Mouse (Mus musculus) common myeloid progenitor, adult 5-6 weeks (primary cell): ENCODE measurements at regions not wholly inside any gene's neighbourhood (a gene's known extent, or its start where the extent isn't known, plus 50 kb on each side); places are given as distances from the start of the nearest gene placed in this dataset.

Experiments used
- ATAC-seq: replicated peaks from 2 replicates; pipeline ENCODE4 v1.8.0; 2016; ENCODE audit warnings: low read depth, mild to moderate bottlenecking, moderate TSS enrichment, inconsistent platforms; ENCODE audit not compliant: poor library complexity, severe bottlenecking

DNA sequence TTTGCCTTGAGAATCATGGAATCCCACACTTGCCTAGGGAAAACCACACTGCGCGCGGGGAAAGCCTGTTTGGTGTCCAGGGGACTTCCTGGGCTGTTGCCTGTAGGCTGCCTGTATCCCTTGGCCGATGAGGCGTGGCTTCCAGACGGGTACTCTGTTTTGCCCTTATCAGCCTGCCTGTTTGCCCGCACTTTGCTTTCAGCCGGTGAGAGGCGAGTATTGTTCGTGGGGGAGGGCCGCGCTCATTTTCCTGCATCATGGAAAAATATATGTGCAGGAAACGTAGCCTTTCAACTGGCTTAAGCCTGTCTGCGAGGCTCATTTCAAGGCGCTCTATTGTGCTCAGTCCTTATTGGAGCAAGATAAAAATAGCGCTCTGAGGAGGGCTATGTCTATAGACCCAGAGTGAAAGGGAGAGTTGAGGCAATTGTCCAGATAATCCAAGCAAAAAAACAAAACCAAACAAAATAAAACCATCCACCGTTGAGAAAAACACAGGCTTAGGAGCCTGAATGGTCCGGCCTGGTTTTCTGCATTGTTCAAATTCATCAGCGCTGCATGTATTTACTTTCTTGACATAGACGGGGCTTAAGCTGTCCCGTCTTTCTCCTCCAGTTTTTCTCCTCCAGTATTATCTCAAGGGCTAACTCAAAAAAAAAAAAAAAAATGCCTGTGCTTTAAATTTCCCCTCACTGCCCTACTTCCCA, 67.9 kb downstream of the Klf5 start:
- 0 out of 2 replicates have a peak, but pooled peaks have one; percentile 32 for ATAC-seq

DNA sequence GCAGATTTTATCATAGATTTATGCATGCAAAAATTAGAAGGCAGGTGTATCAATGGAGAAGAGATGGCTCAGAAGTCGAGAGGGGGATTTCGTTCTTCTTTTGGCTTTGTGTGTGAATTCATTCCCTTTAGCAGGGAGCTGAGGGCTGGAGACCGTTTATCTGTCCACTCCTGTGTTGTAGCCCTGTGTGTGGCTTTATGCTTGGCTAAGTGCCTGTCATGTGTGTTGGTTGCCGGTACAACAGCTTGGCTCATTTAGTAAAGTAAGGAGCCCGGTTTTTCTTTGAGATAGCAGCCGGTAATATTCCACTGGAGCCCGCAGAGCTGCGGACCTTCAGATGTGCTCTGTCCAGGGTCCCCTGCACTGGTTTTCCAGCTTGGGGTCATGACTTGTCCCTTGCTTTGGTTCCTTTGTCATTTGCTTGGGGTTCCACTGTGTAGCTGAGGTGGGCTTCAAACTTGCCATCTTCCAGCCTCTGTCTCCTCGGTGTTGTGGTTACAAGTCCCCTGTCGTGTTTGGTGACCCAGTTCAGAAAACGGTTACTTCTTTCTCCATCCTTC, 68.6 kb downstream of the Klf5 start:
- no peak for ATAC-seq

DNA sequence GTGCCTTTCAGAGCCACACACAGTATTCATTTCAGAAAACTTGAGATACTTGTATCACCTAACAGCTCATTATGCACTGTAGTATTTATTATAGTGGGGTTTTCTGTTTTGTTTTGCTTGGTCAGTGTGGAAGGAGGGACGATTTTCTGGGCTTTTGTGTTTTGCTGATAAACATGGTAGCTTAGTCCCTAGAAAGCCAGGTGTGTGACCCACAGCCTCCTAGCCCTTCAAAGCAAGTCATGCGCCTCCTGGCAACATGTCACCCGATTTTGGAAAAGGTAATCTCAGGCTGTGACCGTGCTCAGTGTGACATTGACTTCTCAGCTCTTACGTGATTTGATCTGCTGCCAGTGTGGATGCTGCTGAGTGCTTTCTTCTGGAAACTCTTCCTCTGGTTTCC, 70.9 kb downstream of the Klf5 start:
- no peak for ATAC-seq

DNA sequence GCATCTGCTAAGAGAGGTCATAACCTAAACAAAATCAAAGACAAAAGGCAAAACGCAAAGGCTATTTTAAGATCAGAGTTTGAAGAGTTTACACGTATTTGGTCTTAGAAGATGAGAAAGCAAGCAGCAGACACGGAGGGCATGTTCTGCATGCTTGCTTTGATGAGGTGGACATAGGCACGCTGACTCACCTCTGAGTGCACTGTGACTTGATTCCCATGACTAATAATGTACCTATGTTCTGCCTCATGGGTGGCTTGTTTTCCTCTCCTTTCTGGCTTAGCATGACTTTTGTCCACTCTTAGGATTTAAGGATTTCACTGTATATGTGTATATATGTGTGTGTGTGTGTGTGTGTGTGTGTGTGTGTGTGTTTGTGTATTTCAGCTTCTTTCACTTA, 75.2 kb downstream of the Klf5 start:
- no peak for ATAC-seq

DNA sequence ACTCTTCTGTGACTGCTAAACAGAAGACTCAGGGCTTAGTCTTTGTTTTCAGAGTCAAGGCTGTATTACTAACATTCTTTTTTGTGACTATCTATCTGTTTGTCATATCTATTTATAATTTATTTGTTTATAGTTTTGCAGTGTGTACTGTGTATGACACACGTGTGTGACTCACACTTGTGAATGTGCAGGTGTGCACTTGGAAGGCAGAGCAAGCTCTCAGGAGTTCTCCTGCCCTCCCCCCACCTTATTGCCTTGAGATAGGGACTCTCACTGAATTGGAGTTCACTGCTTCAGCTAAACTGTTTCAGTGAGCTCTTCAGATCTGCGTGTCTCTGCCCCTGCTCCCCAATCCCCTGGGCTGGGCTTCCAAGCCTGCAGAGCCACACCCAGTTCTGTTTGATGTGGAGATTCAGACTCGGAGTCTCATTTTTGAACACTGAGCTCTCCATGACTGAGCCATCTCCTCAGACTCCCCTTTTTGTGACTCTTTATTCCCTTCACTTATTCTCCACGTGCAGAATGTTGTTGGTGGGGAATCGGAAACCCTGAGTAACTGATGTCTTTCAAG, 76.6 kb downstream of the Klf5 start:
- no peak for ATAC-seq

DNA sequence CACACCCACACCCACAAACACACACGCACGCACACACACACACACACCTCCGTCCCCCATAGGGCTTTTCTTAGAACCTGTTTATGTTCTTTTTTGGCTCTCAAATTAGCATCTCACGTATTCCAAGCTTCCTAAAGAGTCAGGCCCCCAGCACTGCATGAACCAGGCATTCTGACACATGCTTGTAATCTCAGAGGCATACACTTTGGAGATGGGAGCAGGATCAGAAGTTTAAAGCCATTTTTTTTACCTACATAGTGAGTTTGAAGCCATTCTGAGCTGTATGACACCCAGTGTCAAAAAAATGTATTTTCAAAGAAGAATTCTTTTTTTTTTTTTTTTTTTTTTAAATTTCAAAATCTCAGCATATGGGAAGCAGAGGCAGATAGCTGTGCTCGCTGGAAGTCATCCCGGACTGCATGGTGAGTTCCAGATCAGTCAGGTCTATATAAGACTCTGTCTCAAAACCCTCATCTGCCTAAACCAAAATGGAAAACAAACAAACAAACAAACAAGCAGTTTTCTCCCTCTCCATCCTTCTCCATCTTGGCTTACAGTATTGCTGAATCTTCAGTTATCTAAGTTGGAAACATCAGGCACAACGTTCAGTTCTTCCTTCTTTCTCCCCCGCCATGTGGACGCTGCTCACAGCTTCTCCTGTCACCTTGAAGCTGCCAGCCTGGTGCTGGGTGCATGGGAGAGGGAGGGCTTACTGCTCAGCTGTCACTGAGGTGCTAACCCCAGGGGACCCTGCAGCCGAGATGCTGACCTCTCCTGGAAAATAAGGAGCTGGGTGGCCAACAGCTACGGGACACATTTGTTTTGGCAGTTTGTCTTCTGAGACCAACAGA, 78.4 kb downstream of the Klf5 start:
- ATAC-seq, result no peak

DNA sequence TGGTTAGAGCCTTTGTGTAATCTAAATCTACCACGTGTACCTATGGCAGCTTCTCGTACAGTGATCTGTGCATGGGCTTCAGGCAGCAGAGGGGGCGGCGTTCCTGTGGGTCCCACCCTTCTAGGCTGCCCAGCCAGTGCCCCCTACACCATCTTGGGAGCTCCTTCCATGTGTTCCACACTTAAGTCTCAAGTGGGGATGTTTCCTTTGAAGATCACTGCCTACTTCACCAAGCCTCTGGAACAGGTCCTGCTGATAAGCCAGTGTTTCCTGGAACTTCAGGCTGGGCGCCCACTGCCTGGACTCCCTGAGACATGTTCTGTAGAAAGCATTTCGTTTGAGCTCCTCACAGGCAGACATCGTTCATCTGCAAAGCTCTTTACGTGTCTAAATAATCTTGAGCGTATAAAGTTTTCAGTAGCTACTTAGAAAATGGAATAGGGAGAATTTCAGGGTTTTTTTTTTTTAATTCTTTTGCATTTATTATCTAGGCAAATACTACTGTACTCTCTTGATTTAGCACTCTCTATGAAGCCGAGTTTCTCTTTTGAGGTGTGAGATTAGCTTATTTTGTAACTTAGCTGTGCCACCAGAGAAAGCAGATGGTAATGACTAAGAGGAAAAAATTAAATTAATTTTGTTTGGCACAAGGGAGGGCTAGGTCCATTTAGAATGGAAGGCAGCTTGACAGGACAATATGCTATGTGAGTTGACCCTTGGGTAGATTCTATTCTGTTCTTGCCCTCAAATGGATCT, 82.9 kb downstream of the Klf5 start:
- ATAC-seq, result no peak

DNA sequence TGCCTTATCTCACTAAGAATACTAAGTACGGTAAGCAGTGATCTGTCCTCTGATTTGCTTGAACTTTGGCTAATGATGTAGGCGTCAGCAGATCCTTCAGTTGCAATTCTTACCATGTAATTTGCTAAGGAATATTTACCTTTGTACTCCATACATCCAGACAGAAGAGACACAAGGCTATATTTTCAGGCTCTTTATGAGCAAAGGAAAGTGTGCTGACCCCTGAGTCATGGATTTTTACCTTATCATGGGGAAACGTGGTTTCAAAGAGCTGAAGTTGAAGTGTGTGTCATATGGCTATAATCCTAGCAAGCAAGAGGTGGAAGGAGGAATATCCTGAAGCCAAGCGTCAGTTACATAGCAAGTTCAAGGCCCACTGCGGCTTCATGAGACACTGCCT, 83.6 kb downstream of the Klf5 start:
- no peak for ATAC-seq

DNA sequence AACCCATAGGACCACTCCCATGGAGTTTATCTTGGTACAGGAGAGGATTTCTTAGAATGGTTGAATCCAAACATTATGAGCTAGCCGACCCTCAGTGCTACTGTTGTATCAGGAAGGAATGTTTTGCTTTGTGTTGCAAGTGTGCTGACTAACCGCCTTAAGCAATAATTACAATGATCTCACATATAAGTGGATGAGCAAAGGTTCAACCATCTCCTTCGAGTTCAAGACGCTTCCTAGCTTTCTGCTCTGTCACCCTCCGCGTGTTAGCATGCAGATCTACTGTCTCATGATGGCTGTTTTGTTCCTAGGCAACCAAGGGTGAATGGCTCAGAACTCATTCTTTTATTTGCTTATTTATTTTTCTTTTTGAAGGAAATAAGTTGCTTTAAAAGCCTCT, 84.7 kb downstream of the Klf5 start:
- no peak for ATAC-seq

DNA sequence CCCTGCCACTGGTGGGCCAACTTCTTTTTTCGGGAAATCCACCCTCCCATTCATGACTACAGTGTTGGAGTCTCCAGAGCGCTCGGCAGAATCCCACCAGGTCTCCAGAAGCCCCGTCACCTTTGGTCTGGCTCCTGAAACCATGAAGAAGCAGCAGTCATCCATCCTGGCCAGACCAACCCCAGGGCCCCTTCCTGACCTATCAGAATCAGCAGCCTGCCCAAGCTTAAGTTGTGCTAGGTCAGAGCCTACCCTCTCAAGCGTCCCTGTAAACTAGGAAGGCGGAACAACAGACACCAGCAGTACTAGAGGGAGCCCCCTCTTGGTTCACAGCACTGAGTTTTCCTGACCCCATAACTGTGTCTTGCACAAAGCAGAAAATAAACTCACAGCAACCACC, 89.1 kb downstream of the Klf5 start:
- ATAC-seq, result no peak

DNA sequence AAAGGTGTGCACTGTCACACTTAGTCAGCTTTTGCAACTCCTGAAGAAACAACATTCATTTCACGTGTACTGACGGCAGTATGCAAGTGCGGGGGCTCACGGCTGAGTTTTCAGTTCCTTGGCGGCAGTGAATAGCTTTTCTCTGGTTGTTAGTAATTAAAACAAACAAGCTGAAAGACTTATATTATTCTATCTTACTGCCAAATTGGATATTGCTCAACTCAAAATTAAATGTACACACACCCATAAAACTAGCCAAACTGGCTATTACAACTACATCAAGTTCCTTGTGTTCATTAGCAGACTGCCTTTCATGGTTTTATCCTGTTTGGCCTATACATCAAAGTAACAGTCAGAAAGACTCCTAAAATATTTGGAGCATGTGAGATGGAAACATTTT, 90.8 kb downstream of the Klf5 start:
- no peak for ATAC-seq

DNA sequence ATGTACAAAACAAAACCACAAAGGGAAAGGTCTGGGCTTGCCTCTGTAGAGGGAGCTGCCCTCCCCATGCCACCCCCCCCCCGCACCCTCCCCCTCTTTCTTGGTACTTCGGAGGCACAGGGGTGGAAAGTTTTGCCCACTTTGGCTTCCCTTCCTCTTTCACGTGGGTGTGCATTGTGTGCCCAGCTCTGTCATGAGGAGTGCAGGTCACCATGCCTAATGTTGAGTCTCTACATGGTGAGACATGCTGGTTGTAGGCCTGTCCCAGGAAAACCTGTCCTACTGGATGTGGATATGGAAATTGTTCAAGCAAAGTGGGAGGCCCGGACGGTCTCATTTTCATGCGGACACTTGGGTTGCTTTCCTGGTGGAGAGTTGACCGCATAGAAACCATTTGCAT, 93.2 kb downstream of the Klf5 start:
- ATAC-seq, result no peak

DNA sequence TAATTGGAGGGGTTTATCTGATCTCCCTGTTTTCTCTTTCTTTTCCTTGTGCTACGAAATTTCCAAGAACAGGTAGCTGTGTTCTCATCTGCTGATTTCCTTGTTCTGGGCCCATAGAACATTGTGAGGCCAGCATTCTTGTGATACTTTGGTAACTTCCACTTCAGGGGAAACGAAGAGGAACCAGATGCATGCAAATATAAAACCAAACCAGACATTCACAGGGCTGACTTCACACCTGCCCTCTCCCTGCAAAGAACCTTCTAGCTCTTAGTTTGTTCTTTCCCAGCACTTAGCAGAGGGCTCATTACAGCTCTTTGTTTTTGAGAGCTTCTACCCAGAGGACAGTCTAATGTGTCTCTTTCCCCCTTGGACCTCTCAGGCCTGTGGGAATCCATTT, 94.3 kb downstream of the Klf5 start:
- no peak for ATAC-seq

DNA sequence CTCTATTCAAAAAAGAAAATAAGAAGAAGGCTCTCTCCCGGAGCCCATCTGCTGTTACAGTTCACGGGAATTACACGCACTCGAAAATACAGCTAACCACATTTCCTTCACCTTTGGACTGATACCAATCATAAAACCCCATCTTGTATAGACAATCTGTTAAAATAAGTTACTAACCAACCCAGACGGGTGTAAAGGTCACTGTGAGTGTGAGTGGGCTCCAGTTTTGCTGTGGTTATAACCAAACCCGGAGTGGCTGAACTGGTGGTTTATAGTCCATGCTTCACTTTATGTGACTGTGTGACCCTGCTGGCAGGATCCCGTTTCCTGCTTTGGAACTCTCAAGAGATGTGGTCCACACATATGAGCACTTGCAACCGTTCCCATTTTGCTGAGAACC, 95.1 kb downstream of the Klf5 start:
- ATAC-seq, result no peak

DNA sequence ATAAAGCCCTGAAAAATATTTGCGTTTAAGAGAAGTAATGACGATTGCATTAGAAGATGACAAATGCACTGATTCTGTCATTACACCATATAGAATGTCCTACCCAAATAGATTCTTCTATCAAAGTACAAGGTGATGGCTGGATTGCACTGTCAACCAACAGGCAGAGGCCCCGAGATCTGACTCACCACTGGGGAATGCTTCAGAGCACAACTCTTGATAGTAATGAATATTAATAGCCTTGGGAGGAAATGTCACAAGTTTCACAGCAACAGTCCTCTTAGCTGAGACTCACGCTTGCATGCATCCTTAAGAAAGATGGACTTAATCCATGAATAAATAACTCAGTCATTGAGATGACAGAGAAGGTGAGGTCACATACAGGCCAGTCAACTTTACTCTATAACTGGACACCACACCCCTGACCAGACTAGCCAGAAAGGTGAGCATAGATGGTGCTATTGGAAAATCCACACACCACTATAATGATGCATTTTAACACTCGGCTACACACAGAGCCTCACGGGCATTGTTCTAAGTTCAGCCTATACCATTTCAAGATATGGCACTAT, 104.8 kb downstream of the Klf5 start:
- no peak for ATAC-seq

DNA sequence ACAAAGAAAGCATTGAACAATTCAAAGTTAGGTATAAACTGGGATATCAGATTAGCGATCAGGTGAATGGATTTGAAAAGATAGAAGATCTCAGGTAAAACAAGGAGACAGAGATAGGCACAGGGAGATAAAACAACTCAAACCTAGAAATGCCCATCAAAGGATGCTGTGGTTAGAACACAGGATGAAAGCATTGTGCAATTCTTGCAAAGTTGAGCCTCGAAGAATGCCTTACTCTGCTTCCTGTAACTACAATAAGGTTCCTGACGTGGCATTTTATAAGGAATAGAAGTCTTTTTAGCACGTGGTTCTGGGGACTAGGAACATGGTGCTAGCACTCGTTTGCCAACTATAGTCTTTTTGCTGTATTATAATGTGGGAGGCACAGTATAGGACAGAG, 106.7 kb downstream of the Klf5 start:
- no peak for ATAC-seq

DNA sequence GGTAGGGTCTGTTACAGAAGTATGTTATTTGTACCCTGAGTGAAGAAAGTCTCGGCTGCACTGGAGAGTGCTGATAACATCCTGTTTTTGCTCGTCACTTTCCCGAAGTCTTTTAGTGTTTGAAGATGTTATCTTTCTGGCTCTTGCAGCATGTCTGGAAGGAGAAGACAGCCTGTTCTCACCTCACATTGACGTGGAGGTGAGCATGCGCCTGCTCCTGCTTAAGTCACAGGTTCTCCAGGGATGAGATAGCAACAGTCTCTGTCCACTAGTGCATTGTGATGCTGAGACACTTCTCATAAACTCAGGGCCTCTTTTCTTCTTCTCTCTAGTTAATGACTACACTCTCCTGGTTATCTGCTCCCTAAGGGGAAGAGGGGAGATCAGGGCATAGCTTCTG, 113.3 kb downstream of the Klf5 start:
- ATAC-seq, result no peak

DNA sequence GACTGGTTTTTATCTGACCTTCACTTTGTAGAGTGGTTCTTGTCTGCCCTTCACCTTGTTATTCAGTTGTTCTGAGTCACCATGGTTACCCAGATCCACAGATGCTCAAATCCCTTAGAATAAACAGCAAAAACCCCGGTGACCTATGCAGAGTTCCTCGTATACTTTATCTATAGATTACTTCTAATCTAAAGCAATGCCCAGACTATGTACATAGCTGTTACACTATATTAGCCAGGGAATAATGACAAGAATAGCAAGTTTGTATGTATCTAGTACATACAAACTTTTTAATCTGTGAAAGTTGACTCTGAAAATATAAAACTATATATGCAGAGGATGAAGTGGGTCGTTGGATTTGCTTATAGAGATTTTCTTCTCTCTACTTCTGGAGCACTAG, 117.7 kb downstream of the Klf5 start:
- no peak for ATAC-seq

DNA sequence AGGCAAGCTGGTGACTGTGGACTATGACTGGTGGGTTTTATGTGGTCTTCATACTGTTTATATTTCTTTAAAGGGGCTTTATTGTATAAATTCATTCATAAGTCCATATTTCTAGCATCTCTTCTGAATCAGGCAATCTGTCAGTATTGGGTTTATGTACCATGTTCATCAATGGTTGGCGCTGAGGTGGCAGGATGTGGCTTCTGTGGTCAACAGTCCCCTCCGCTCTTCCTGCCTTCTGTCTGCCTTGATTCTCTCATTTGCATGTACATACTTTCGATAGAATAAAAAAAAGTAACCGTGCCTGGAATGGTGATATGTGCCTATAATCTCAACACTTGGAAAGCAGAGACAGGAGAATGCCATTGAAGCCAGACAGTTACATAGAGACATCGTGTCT, 120.5 kb downstream of the Klf5 start:
- ATAC-seq, result peak; percentile 52

DNA sequence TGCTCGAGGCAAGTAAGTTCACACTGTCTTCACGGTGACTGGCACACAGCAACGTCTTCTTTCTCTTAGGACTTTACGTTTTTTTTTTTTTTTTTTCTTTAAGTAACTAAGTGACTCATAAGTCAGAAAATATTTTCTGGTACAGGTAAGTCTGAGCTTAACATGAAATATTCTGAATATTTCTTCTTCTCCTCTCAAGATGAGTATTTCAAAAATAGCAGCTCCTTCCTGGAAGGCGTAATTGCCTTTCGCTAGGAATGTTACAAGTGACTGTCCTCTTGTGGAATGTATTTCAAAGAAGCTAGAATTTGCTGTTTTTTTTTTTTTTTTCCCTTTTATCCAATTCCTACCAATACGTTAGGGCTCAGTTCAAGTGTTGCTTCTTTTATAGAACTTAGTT, 124.8 kb downstream of the Klf5 start:
- ATAC-seq, result no peak
